Mouse (Mus musculus): ENCODE data around the gene Mast4. TPM values are rescaled to one million over a fixed set of nuclear protein-coding genes. Genes with fewer than 3 reads are reported as not detected.

Mast4 gene
- total and polyA plus RNA-seq, 3 experiments: 0.99 to 7.4 (median 6.1) TPM

DNA sequence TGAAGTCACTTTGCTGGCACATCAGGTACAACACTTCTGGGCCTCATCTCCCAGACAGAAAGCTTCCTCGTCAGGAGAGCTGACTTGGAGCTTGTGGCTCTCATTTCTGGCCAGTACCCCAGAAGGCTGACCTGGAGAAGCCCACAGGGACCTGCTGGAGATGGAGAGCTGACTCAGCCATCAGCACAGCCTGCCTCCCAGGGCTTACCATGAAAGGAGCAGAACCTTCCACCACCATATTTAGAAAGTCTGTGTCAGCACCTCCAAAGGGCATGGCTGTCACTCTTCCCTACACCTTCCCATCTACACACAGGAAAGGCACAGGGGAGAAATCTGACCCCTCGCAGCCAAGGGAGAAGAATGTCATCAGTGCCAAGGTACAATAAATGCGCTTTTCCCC, 385.3 kb downstream of the Mast4 start:
- Histone ChIP-seq H3K4me2 (ENCODE audit: insufficient read depth, low read depth, poor library complexity, severe bottlenecking) (no peak overlapping the region), H3K36me3 (replicated peaks in 1 of 2; ENCODE audit: control insufficient read depth in 1 of 2, insufficient read depth in 1 of 2, low read length in 1 of 2) (no peaks in the 10 kb centered on the region), H3K9me3 (replicated peaks; ENCODE audit: low read length) (no peaks in the 10 kb centered on the region), H3K27ac (ENCODE audit: insufficient read depth, low read depth) (no peak overlapping the region), H3K4me3 (replicated peaks in 1 of 3; ENCODE audit: low read depth in 2 of 3, low read length in 2 of 3, poor library complexity in 1 of 3) (no peak overlapping the region), H3K79me2 (replicated peaks; ENCODE audit: control insufficient read depth, extremely low read depth, insufficient read depth, poor library complexity, severe bottlenecking) (no peaks in the 10 kb centered on the region), H3K9ac (ENCODE audit: insufficient read depth, low read depth) (no peak overlapping the region), H3K27me3 (replicated peaks) (no peaks in the 10 kb centered on the region), H3K4me1 (ENCODE audit: control insufficient read depth in 1 of 2, insufficient read depth in 2 of 2) (no peaks in the 10 kb centered on the region)
- in situ Hi-C loops (cut with MboI; ENCODE audit: low pct_ligation_motif_present, low pct_unique_long_range_greater_than_20kb, low sequenced_read_pairs): no loop called here
- TF ChIP-seq PAX5 (IDR thresholded peaks at IDR 0.05; ENCODE audit: low read length): no peak
- TF ChIP-seq POLR2AphosphoS2 (IDR thresholded peaks at IDR 0.05; ENCODE audit: low read depth, low read length): no peak
- TF ChIP-seq MAX (IDR thresholded peaks at IDR 0.05; ENCODE audit: low read length): no peak
- TF ChIP-seq NRF1 (IDR thresholded peaks at IDR 0.05; ENCODE audit: low read depth, low read length): no peak
- TF ChIP-seq SMC3 (IDR thresholded peaks at IDR 0.05; ENCODE audit: low read depth, low read length): no peak
- TF ChIP-seq RCOR1 (conservative IDR thresholded peaks at IDR 0.05; ENCODE audit: low read depth, low read length): no peak
- no peak for TF ChIP-seq USF1 (IDR thresholded peaks at IDR 0.05; ENCODE audit: low read depth, low read length)
- TF ChIP-seq MAZ (IDR thresholded peaks at IDR 0.05; ENCODE audit: low read depth, low read length): no peak
- DNase-seq (ENCODE audit: extremely low read depth): no peak
- dilution Hi-C loops (cut with MboI; ENCODE audit: extremely low pct_ligation_motif_present, extremely low pct_unique_long_range_greater_than_20kb, low sequenced_read_pairs): no loop called here

- Histone ChIP-seq H3K4me1 (ENCODE audit: control insufficient read depth in 1 of 2, insufficient read depth in 2 of 2) (no peaks in the 10 kb centered on the region), H3K4me3 (replicated peaks in 1 of 3; ENCODE audit: low read depth in 2 of 3, low read length in 2 of 3, poor library complexity in 1 of 3) (no peak overlapping the region), H3K79me2 (replicated peaks; ENCODE audit: control insufficient read depth, extremely low read depth, insufficient read depth, poor library complexity, severe bottlenecking) (no peaks in the 10 kb centered on the region), H3K9me3 (replicated peaks; ENCODE audit: low read length) (no peaks in the 10 kb centered on the region), H3K9ac (ENCODE audit: insufficient read depth, low read depth) (no peak overlapping the region), H3K36me3 (replicated peaks in 1 of 2; ENCODE audit: control insufficient read depth in 1 of 2, insufficient read depth in 1 of 2, low read length in 1 of 2) (no peaks in the 10 kb centered on the region), H3K27me3 (replicated peaks) (no peaks in the 10 kb centered on the region), H3K27ac (ENCODE audit: insufficient read depth, low read depth) (no peak overlapping the region), H3K4me2 (ENCODE audit: insufficient read depth, low read depth, poor library complexity, severe bottlenecking) (no peak overlapping the region)
- DNase-seq (ENCODE audit: extremely low read depth): no peak
- dilution Hi-C loops (cut with MboI; ENCODE audit: extremely low pct_ligation_motif_present, extremely low pct_unique_long_range_greater_than_20kb, low sequenced_read_pairs) (no loop called here), in situ Hi-C loops (cut with MboI; ENCODE audit: low pct_ligation_motif_present, low pct_unique_long_range_greater_than_20kb, low sequenced_read_pairs) (no loop called here)
- TF ChIP-seq SMC3 (IDR thresholded peaks at IDR 0.05; ENCODE audit: low read depth, low read length) (no peak), NELFE (IDR thresholded peaks at IDR 0.05; ENCODE audit: low read depth, low read length) (no peak), ZC3H11A (IDR thresholded peaks at IDR 0.05; ENCODE audit: low read depth, low read length) (no peak), POLR2A (IDR thresholded peaks at IDR 0.05; ENCODE audit: low read depth, low read length) (no peak), ZNF384 (IDR thresholded peaks at IDR 0.05; ENCODE audit: low read depth, low read length) (no peak), RAD21 (IDR thresholded peaks at IDR 0.05; ENCODE audit: low read depth, low read length) (no peak), JUN (IDR thresholded peaks at IDR 0.05; ENCODE audit: insufficient read depth, low read depth, low read length) (no peak), USF1 (IDR thresholded peaks at IDR 0.05; ENCODE audit: low read depth, low read length) (no peak), CHD2 (IDR thresholded peaks at IDR 0.05; ENCODE audit: low read length) (no peak), IRF4 (IDR thresholded peaks at IDR 0.05; ENCODE audit: low read depth, low read length) (no peak), PAX5 (IDR thresholded peaks at IDR 0.05; ENCODE audit: low read length) (no peak), MXI1 (IDR thresholded peaks at IDR 0.05; ENCODE audit: low read depth, low read length) (no peak)
Measured at GRCm38 (mm10) chr13:102947546-102947945, 386.8 kb downstream of the Mast4 start.

Measured in CH12.LX (cell line).